Comparison of ENCODE assay signal across 25 mouse cellular contexts in genomic region chr9:92209850-92210249, GRCm38 (mm10). TPM values are rescaled to one million over a fixed set of nuclear protein-coding genes. Genes with fewer than 3 reads are reported as not detected.
DNase-seq lines count a peak whose midpoint lies in the region; ATAC-seq and TF ChIP-seq lines count a peak whose summit lies in the region.
"Had no signal": no experiment of that assay in that cellular context is flagged by ENCODE, and none has a peak within 500 bp of the region (broad histone marks: within the 10 kb centered on the region; RNA-seq: fewer than 3 reads in every experiment).

No protein-coding gene starts in this region.

- H3K36me3 ChIP-seq in heart, embryonic 11.5 days (ENCODE audit: control insufficient read depth, insufficient read depth, low read length) = no peaks in the 10 kb centered on the region
- no peaks in the 10 kb centered on the region for H3K36me3 ChIP-seq in midbrain, embryonic 15.5 days (replicated peaks)
- H3K36me3 ChIP-seq in midbrain, embryonic 11.5 days (ENCODE audit: control insufficient read depth, insufficient read depth, low read length) = no peaks in the 10 kb centered on the region
- no peaks in the 10 kb centered on the region for H3K36me3 ChIP-seq in midbrain, postnatal 0 days (ENCODE audit: insufficient read depth, low read length)
- H3K36me3 ChIP-seq: embryonic facial prominence, embryonic 10.5 days; embryonic facial prominence, embryonic 12.5 days had no signal

- no peak for ATAC-seq in heart, embryonic 11.5 days (replicated peaks; ENCODE audit: insufficient number of reproducible peaks, low FRiP score, low TSS enrichment)
- peak; percentile 68; the same call in 1 of the 2 replicates for ATAC-seq in midbrain, embryonic 15.5 days (replicated peaks)
- no peak for ATAC-seq in midbrain, embryonic 11.5 days (ENCODE audit: low FRiP score)
- peak; percentile 49; the same call in 1 of the 2 replicates for ATAC-seq in midbrain, postnatal 0 days (ENCODE audit: low FRiP score)
- ATAC-seq: forebrain, embryonic 13.5 days had no signal

- DNase-seq in heart, adult 11 months = peak; percentile 7
- no peak for DNase-seq in midbrain, embryonic 11.5 days (ENCODE audit: low spot score, missing footprints)
- DNase-seq in brain, embryonic 14.5 days (ENCODE audit: low read depth) = peak; percentile 57
- no peak for DNase-seq in midbrain, postnatal 0 days (ENCODE audit: low spot score)
- no peak for DNase-seq in urinary bladder, adult 18-20 months (ENCODE audit: low spot score in 2 of 2)
- DNase-seq: adrenal gland, adult 2 months; adrenal gland, postnatal 10 days; adrenal gland, postnatal 25 days; cerebellum, adult 11-12 months; cerebellum, adult 2 months; cerebellum, adult 9-10 months; cerebellum, postnatal 10 days; cerebellum, postnatal 25 days had no signal

- no peak overlapping the region for H3K9ac ChIP-seq in heart, embryonic 11.5 days (ENCODE audit: low read depth, low read length)
- no peak overlapping the region for H3K9ac ChIP-seq in midbrain, embryonic 15.5 days
- H3K9ac ChIP-seq in midbrain, embryonic 11.5 days (ENCODE audit: low read length) = no peak overlapping the region
- no peak overlapping the region for H3K9ac ChIP-seq in midbrain, postnatal 0 days (replicated peaks; ENCODE audit: low read length, poor library complexity, severe bottlenecking)
- H3K9ac ChIP-seq: embryonic facial prominence, embryonic 12.5 days; forebrain, embryonic 13.5 days had no signal

- TF ChIP-seq CTCF in brain, embryonic 14.5 days (IDR thresholded peaks at IDR 0.05; ENCODE audit: borderline replicate concordance, extremely low read depth, insufficient read depth, insufficient read length) = no peak
- no peak for TF ChIP-seq CTCF in midbrain, postnatal 0 days (IDR thresholded peaks at IDR 0.05)

- no peaks in the 10 kb centered on the region for H3K27me3 ChIP-seq in heart, embryonic 11.5 days (ENCODE audit: control insufficient read depth, insufficient read depth, low read length)
- no peaks in the 10 kb centered on the region for H3K27me3 ChIP-seq in midbrain, embryonic 15.5 days (replicated peaks)
- no peaks in the 10 kb centered on the region for H3K27me3 ChIP-seq in midbrain, embryonic 11.5 days (ENCODE audit: control insufficient read depth, insufficient read depth, low read length)
- no peaks in the 10 kb centered on the region for H3K27me3 ChIP-seq in midbrain, postnatal 0 days (ENCODE audit: insufficient read depth, low read length)
- H3K27me3 ChIP-seq: embryonic facial prominence, embryonic 12.5 days; forebrain, embryonic 13.5 days had no signal

- H3K27ac ChIP-seq in heart, embryonic 11.5 days (ENCODE audit: low read depth, low read length) = no peak overlapping the region
- no peak overlapping the region for H3K27ac ChIP-seq in midbrain, embryonic 15.5 days
- no peak overlapping the region for H3K27ac ChIP-seq in midbrain, embryonic 11.5 days (ENCODE audit: low read depth, low read length)
- no peak overlapping the region for H3K27ac ChIP-seq in midbrain, postnatal 0 days (ENCODE audit: low read depth, low read length)
- H3K27ac ChIP-seq: embryonic facial prominence, embryonic 10.5 days; embryonic facial prominence, embryonic 12.5 days; forebrain, embryonic 13.5 days had no signal

- no peak overlapping the region for H3K4me2 ChIP-seq in heart, embryonic 11.5 days
- H3K4me2 ChIP-seq in midbrain, embryonic 15.5 days = no peak overlapping the region
- no peak overlapping the region for H3K4me2 ChIP-seq in midbrain, embryonic 11.5 days
- no peak overlapping the region for H3K4me2 ChIP-seq in midbrain, postnatal 0 days (ENCODE audit: low read depth, low read length, poor library complexity, severe bottlenecking)
- H3K4me2 ChIP-seq: embryonic facial prominence, embryonic 12.5 days; forebrain, embryonic 13.5 days had no signal

- no peak for TF ChIP-seq POLR2A in brain, embryonic 14.5 days (IDR thresholded peaks at IDR 0.05; ENCODE audit: borderline replicate concordance, extremely low read depth, insufficient read depth, insufficient read length, poor library complexity, severe bottlenecking)

- WGBS in heart, embryonic 11.5 days (ENCODE audit: insufficient replicate concordance) = 72% methylated on average over 3 of the region's 3 CpGs
- WGBS in midbrain, embryonic 15.5 days = 53% methylated on average over 3 of the region's 3 CpGs
- WGBS in midbrain, embryonic 11.5 days = 74% methylated on average over 3 of the region's 3 CpGs
- 46% methylated on average over 3 of the region's 3 CpGs for WGBS in midbrain, postnatal 0 days

- no peaks in the 10 kb centered on the region for H3K9me3 ChIP-seq in heart, embryonic 11.5 days (replicated peaks; ENCODE audit: control insufficient read depth, low read length)
- no peaks in the 10 kb centered on the region for H3K9me3 ChIP-seq in midbrain, embryonic 15.5 days
- no peaks in the 10 kb centered on the region for H3K9me3 ChIP-seq in midbrain, embryonic 11.5 days (ENCODE audit: control insufficient read depth, low read length)
- no peaks in the 10 kb centered on the region for H3K9me3 ChIP-seq in midbrain, postnatal 0 days (ENCODE audit: low read length)
- H3K9me3 ChIP-seq: embryonic facial prominence, embryonic 10.5 days; embryonic facial prominence, embryonic 12.5 days; forebrain, embryonic 13.5 days had no signal

- H3K4me1 ChIP-seq in heart, embryonic 11.5 days (ENCODE audit: control insufficient read depth, insufficient read depth, low read length) = no peaks in the 10 kb centered on the region
- 0 out of 2 replicates have a peak, but pooled peaks cover 4% of the 10 kb centered on the region for H3K4me1 ChIP-seq in midbrain, embryonic 15.5 days
- no peaks in the 10 kb centered on the region for H3K4me1 ChIP-seq in midbrain, embryonic 11.5 days (ENCODE audit: control insufficient read depth, insufficient read depth, low read length)
- no peaks in the 10 kb centered on the region for H3K4me1 ChIP-seq in midbrain, postnatal 0 days (ENCODE audit: insufficient read depth, low read length)
- H3K4me1 ChIP-seq: embryonic facial prominence, embryonic 10.5 days; embryonic facial prominence, embryonic 12.5 days; forebrain, embryonic 13.5 days had no signal

- H3K4me3 ChIP-seq in heart, embryonic 11.5 days (ENCODE audit: low read depth, low read length) = no peak overlapping the region
- no peak overlapping the region for H3K4me3 ChIP-seq in midbrain, embryonic 15.5 days
- no peak overlapping the region for H3K4me3 ChIP-seq in midbrain, embryonic 11.5 days (ENCODE audit: low read depth, low read length)
- no peak overlapping the region for H3K4me3 ChIP-seq in midbrain, postnatal 0 days (ENCODE audit: low read depth, low read length)
- H3K4me3 ChIP-seq: embryonic facial prominence, embryonic 10.5 days; embryonic facial prominence, embryonic 12.5 days; forebrain, embryonic 13.5 days had no signal

RNA-seq across cellular contexts. Expression of gene Plscr5, which starts 17.1 kb away (rescaled TPM):
- not detected in 2 replicates for polyA plus RNA-seq in heart, embryonic 11.5 days (2014; fragmentation: Nextera tagmentation; extraction: Ambion mirVana)
- polyA plus RNA-seq in midbrain, embryonic 15.5 days (2015; fragmentation: Nextera tagmentation; extraction: Ambion mirVana) = 0.33 and 0.70 TPM in 2 replicates
- polyA plus RNA-seq in midbrain, embryonic 11.5 days (2014; fragmentation: Nextera tagmentation; extraction: Ambion mirVana) = not detected in 2 replicates
- polyA plus RNA-seq in brain, embryonic 14.5 days (2012; rRNA removed) = 0.29 and 0.40 TPM in 2 replicates
- total RNA-seq in midbrain, postnatal 0 days (2014; rRNA removed) = 0.47 TPM in 1 of 2 replicates, not detected in the other
- polyA plus RNA-seq in midbrain, postnatal 0 days (2015; fragmentation: Nextera tagmentation; extraction: Ambion mirVana) = 0.79 and 0.85 TPM in 2 replicates
- total RNA-seq: adrenal gland, adult 2 months; adrenal gland, postnatal 10 days; adrenal gland, postnatal 25 days; adrenal gland, postnatal 4 days; ES-E14; MEL had no signal
- polyA plus RNA-seq: adrenal gland, adult 2 months; C2C12; cortical plate, adult 2 months; embryonic facial prominence, embryonic 10.5 days; embryonic facial prominence, embryonic 12.5 days; embryonic facial prominence, embryonic 14.5 days; forebrain, embryonic 11.5 days had no signal

RNA-seq across cellular contexts. Expression of gene Plscr1, which starts 39.7 kb away (rescaled TPM):
- 40.1 and 41.2 TPM in 2 replicates for polyA plus RNA-seq in heart, embryonic 11.5 days (2014; fragmentation: Nextera tagmentation; extraction: Ambion mirVana)
- 8.6 and 8.9 TPM in 2 replicates for polyA plus RNA-seq in midbrain, embryonic 15.5 days (2015; fragmentation: Nextera tagmentation; extraction: Ambion mirVana)
- 26.3 and 27.7 TPM in 2 replicates for polyA plus RNA-seq in midbrain, embryonic 11.5 days (2014; fragmentation: Nextera tagmentation; extraction: Ambion mirVana)
- polyA plus RNA-seq in brain, embryonic 14.5 days (2012; rRNA removed) = 5.2 and 5.3 TPM in 2 replicates
- 6.3 and 6.6 TPM in 2 replicates for total RNA-seq in midbrain, postnatal 0 days (2014; rRNA removed)
- 6.7 and 8.5 TPM in 2 replicates for polyA plus RNA-seq in midbrain, postnatal 0 days (2015; fragmentation: Nextera tagmentation; extraction: Ambion mirVana)

Comparison
In these comparisons a context has a peak if more than half of its experiments do, and no peak if none do; other contexts are left out.
1. ATAC-seq: peak in midbrain, embryonic 15.5 days (single experiment) and midbrain, postnatal 0 days (single experiment); none in heart, embryonic 11.5 days (single experiment) and midbrain, embryonic 11.5 days (single experiment).
2. DNase-seq: peak in heart, adult 11 months (single experiment) and brain, embryonic 14.5 days (single experiment); none in midbrain, embryonic 11.5 days (single experiment), midbrain, postnatal 0 days (single experiment) and urinary bladder, adult 18-20 months (0 of 2).